In genomic region chr19:6899641-6900040, GRCm38 (mm10) we compare ENCODE assay signal across 25 mouse cellular contexts. TPM values are rescaled to one million over a fixed set of nuclear protein-coding genes. Genes with fewer than 3 reads are reported as not detected.
DNase-seq lines count a peak whose midpoint lies in the region; ATAC-seq lines count a peak whose summit lies in the region.
"Had no signal": no experiment of that assay in that cellular context is flagged by ENCODE, and none has a peak within 500 bp of the region (broad histone marks: within the 10 kb centered on the region; RNA-seq: fewer than 3 reads in every experiment).

No protein-coding gene starts in this region.

- peak; percentile 66 for DNase-seq in kidney, adult 11 months
- peak; percentile 86 for DNase-seq in kidney, adult 9 months
- DNase-seq in kidney, adult 18-20 months, result no peak
- peak; percentile 40 for DNase-seq in R1 (ENCODE audit: low read depth, low spot score)
- no peak for DNase-seq in spleen, adult 18-20 months
- DNase-seq: adrenal gland, postnatal 10 days; adrenal gland, postnatal 36 days; cerebellum, adult 18-20 months; cerebellum, adult 9-10 months; cerebellum, postnatal 14 days; gastrocnemius, postnatal 10 days; gastrocnemius, postnatal 36 days; heart, adult 2 months; heart, postnatal 10 days; heart, postnatal 36 days had no signal

- H3K36me3 ChIP-seq in kidney, embryonic 16.5 days (ENCODE audit: insufficient read depth, low read length), result 0 out of 2 replicates have a peak, but pooled peaks cover 3% of the 10 kb centered on the region

- H3K27me3 ChIP-seq in kidney, embryonic 16.5 days (ENCODE audit: insufficient read depth, low read length), result no peaks in the 10 kb centered on the region
- H3K27me3 ChIP-seq: forebrain, embryonic 13.5 days; heart, embryonic 12.5 days; heart, embryonic 15.5 days; hindbrain, embryonic 13.5 days had no signal

- WGBS in kidney, embryonic 16.5 days, result 82% methylated on average over 4 of the region's 4 CpGs

- H3K4me2 ChIP-seq in kidney, embryonic 16.5 days (replicated peaks; ENCODE audit: low read depth, low read length), result no peak overlapping the region
- H3K4me2 ChIP-seq: forebrain, embryonic 13.5 days; heart, embryonic 12.5 days; heart, embryonic 15.5 days; hindbrain, embryonic 13.5 days had no signal

- no peak overlapping the region for H3K4me3 ChIP-seq in kidney, embryonic 16.5 days (ENCODE audit: low read length)
- H3K4me3 ChIP-seq: forebrain, embryonic 10.5 days; forebrain, embryonic 13.5 days; heart, adult 2 months; heart, embryonic 12.5 days; heart, embryonic 15.5 days; hindbrain, embryonic 10.5 days; hindbrain, embryonic 13.5 days had no signal

- H3K27ac ChIP-seq in kidney, embryonic 16.5 days (ENCODE audit: low read length), result no peak overlapping the region
- H3K27ac ChIP-seq: forebrain, embryonic 10.5 days; forebrain, embryonic 13.5 days; heart, adult 2 months; heart, embryonic 15.5 days; hindbrain, embryonic 10.5 days; hindbrain, embryonic 13.5 days had no signal

- H3K9me3 ChIP-seq in kidney, embryonic 16.5 days (ENCODE audit: low read length), result peaks cover 13% of the 10 kb centered on the region
- H3K9me3 ChIP-seq: forebrain, embryonic 13.5 days; heart, embryonic 15.5 days had no signal

- H3K4me1 ChIP-seq in kidney, embryonic 16.5 days (ENCODE audit: insufficient read depth, low read length), result no peaks in the 10 kb centered on the region
- H3K4me1 ChIP-seq: forebrain, embryonic 10.5 days; forebrain, embryonic 13.5 days; heart, embryonic 12.5 days; heart, embryonic 15.5 days; hindbrain, embryonic 10.5 days; hindbrain, embryonic 13.5 days had no signal

- no peak for ATAC-seq in kidney, embryonic 16.5 days (ENCODE audit: low FRiP score, low TSS enrichment)
- ATAC-seq: CD4-positive, CD25-positive, alpha-beta regulatory T cell, adult 4 months; forebrain, embryonic 13.5 days; forebrain, embryonic 16.5 days; hindbrain, embryonic 16.5 days had no signal

- no peak overlapping the region for H3K9ac ChIP-seq in kidney, embryonic 16.5 days (replicated peaks; ENCODE audit: low read length)
- H3K9ac ChIP-seq: forebrain, embryonic 13.5 days; heart, embryonic 12.5 days; heart, embryonic 15.5 days; hindbrain, embryonic 13.5 days had no signal

RNA-seq across cellular contexts. Expression of gene Trmt112, which starts 9.9 kb away (rescaled TPM):
- 141 and 145 TPM in 2 replicates for polyA plus RNA-seq in kidney, embryonic 16.5 days (2015; fragmentation: Nextera tagmentation; extraction: Ambion mirVana)

RNA-seq across cellular contexts. Expression of gene Prdx5, which starts 10.3 kb away (rescaled TPM):
- polyA plus RNA-seq in kidney, embryonic 16.5 days (2015; fragmentation: Nextera tagmentation; extraction: Ambion mirVana), result 325 and 350 TPM in 2 replicates

RNA-seq across cellular contexts. Expression of gene Esrra, which starts 22.0 kb away (rescaled TPM):
- polyA plus RNA-seq in kidney, embryonic 16.5 days (2015; fragmentation: Nextera tagmentation; extraction: Ambion mirVana), result 18.0 and 19.4 TPM in 2 replicates

RNA-seq across cellular contexts. Expression of gene Catsperz, which starts 25.5 kb away (rescaled TPM):
- polyA plus RNA-seq in kidney, embryonic 16.5 days (2015; fragmentation: Nextera tagmentation; extraction: Ambion mirVana), result 3.4 and 3.7 TPM in 2 replicates
- polyA plus RNA-seq: CD4-positive, CD25-positive, alpha-beta regulatory T cell, adult 4 months; forebrain, embryonic 13.5 days; hindbrain, embryonic 10.5 days had no signal

RNA-seq across cellular contexts. Expression of gene Kcnk4, which starts 34.7 kb away (rescaled TPM):
- 0.42 and 0.71 TPM in 2 replicates for polyA plus RNA-seq in kidney, embryonic 16.5 days (2015; fragmentation: Nextera tagmentation; extraction: Ambion mirVana)
- polyA plus RNA-seq: CD4-positive, CD25-positive, alpha-beta regulatory T cell, adult 4 months; forebrain, embryonic 13.5 days; hindbrain, embryonic 10.5 days had no signal

Comparison
In these comparisons a context has a peak if more than half of its experiments do, and no peak if none do; other contexts are left out.
1. DNase-seq: peak in kidney, adult 11 months (single experiment), kidney, adult 9 months (single experiment) and R1 (single experiment); none in kidney, adult 18-20 months (single experiment) and spleen, adult 18-20 months (0 of 2).